Mouse (Mus musculus) brain, embryonic 14.5 days (tissue): ENCODE results near the gene Arhgap44.

ENCODE experiments used
- CTCF ChIP-seq: fragments of 200-500 bp; IDR thresholded peaks from 2 replicates; pipeline ENCODE4 v1.5.1; 2012; ENCODE audit warnings: inconsistent platforms, mild to moderate bottlenecking, moderate library complexity, borderline replicate concordance; ENCODE audit not compliant: insufficient read depth, insufficient read length; ENCODE audit errors: extremely low read depth
- POLR2A ChIP-seq: fragments of 200-500 bp; IDR thresholded peaks from 2 replicates; pipeline ENCODE4 v1.6.1; 2012; ENCODE audit warnings: mild to moderate bottlenecking, inconsistent platforms, borderline replicate concordance; ENCODE audit not compliant: poor library complexity, insufficient read depth, insufficient read length, severe bottlenecking; ENCODE audit errors: extremely low read depth

DNA sequence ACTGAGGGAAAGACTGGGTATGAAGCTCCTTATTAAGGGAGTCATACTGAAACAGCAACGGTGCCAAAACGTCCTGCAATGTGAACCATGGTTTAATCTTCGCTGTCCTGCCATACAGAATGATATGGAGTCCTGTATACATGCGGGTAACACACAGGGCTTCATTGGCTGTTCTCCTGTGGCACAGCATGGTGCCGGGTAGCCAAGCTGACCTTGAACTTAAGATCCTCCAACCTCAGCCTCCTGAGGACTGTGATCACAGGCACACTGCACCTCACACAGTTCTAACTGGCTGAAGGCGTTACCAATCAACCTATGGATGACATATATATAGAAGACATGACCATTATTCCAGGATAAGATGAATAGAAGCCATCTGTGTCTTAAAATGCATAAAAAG lies 72.4 kb downstream of the Arhgap44 start:
- TF ChIP-seq POLR2A, result no peak
- TF ChIP-seq CTCF, result no peak
